Mouse (Mus musculus) E14TG2a.4 (cell line): ENCODE measurements at regions not wholly inside any gene's neighbourhood (a gene's known extent, or its start where the extent isn't known, plus 50 kb on each side); places are given as distances from the start of the nearest gene placed in this dataset.

ENCODE experiments used
- CTCF ChIP-seq: conservative IDR thresholded peaks from 2 replicates; pipeline ENCODE4 v1.5.1; 2014; ENCODE audit warnings: low read length
- POU5F1 ChIP-seq: IDR thresholded peaks from 2 replicates; pipeline ENCODE4 v1.6.1; 2014; ENCODE audit warnings: low read length, borderline replicate concordance

DNA sequence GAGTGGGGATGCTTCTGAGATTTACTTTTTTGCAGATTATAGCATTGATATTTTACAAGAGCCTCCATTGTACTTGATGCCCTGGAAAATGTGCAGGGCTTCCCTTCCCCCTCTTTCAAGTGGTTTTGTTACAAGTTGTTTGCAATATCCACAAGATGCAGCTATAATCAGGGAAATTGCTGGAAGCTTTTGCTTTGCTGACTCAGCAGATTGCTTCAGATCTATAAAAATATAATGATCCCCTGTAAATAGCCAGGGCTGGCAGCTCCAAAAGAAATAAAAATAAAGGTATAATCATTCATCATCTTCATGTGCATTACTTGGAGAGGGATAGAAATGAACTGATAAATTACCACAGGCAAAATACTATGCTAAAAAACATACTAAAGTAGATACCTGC lies 272.1 kb downstream of the Klhl13 start:
- TF ChIP-seq CTCF (no peak), POU5F1 (no peak)
